Mouse (Mus musculus): ENCODE data around the gene Nup93. TPM values are rescaled to one million over a fixed set of nuclear protein-coding genes. Genes with fewer than 3 reads are reported as not detected.

Gene Nup93
- polyA plus RNA-seq, 1 experiment: 32.8 TPM

DNA sequence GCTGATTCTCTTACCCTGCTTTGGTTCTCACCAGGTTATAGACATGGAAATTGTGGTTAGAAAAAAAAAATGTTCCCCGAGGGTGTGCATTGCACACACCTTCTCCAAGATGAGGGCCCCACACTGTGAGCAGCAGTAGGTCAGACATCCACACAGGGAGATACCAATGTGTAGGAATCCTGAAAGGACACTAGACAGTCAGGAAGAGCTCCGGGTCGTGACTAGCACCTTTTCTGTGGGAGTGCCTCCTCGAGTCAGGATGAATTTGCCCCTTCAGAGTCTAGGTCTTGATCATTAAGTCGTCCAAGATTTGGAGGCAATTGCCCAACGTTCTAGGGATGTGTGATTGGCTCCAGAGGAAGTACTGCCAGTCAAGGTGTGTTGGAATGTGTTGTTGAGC, 28.6 kb upstream of the Nup93 start:
- DNase-seq (ENCODE audit: extremely low spot score in 1 of 2, low spot score in 1 of 2): no peak

DNA sequence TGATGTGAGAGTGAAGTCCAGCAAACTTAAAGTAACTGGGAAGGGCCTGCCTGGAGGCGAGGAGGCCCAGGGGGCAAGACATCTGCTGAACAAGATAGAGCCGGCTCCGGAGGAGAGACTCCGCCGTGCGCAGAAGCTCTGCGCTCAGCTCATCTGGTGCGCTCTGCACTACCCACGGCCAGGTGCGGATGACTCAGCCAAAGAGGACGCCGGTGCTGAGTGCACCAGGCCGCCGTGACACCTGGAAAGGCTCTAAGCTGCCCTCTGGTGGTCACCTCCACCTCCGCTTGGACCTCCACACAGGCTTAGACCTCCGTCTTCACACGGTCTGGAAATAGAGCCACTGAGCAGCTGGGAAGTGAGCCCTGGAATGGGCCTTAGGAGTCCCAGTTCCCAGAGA, 27.8 kb upstream of the Nup93 start:
- peak in 1 of 2 experiments; percentile 62 for DNase-seq (ENCODE audit: extremely low spot score in 1 of 2, low spot score in 1 of 2)

DNA sequence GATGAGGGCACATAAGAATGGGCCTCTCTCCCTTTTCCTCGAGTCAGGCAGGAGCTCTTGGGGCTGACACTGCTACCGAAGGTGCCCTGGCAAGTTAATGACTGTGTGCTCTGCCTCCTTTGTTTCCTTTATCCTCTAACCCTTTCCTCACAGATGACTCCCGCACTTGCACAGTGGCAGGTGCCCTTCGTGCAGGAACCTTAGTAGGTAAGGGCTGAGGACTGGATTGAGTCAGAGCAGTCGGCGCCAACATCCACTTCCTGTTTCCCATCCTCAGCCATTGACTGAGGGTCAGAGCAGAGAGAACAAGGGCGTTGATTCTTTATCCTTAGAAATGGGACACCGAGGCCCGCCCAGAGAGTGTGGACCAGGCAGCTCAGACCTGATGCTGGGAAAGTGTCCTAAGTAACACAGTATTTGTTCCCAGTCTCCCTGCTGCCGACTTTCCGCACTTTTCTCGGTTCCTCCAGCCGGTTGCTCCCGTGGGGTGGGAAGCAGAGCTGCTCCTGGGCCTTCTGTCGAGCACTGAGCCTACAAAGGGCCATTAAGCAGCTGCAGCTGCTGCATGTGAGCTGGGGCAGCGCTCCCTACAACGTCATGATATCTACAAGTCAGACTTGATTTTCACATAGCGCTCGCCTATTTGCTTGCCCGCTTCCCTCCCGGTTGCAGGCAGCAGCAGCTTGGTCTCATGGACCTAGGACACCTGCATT, 26.9 kb upstream of the Nup93 start:
- no peak for DNase-seq (ENCODE audit: extremely low spot score in 1 of 2, low spot score in 1 of 2)

DNA sequence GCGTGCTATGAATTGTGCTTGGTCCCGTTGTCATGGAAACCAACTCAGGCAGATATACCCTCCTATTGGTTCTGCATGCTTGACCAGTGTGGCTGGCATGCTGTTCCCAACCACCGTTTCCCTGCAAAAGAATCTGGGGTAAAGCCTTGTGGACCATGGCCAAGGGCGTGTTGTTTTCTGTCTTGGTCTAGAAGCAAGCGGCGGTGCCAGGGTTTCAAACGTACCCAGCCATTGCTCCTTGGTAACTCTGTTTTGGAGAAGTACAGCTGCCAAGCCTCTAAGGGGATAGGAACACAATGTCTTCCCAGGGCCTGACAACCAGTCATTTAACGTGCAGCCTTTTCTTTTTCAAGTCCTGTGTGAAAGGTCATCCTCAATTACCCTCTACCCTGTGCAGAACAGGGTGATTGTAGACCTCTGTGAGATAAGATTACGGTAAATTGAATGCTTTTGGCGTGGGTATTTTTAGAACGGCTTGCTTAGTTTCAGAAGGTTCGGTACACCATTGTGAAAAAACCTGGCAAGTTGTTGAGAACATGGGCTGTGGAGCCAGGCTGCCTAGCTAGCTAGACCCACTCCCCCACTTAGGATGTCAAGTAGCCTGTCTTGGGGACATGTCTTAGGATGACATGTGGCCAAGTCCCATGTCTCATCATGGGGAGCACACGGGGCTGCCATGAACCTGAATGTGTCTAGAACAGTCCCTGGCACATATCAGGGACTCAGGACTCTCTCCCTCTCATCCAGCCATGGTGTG, 24.9 kb upstream of the Nup93 start:
- DNase-seq (ENCODE audit: extremely low spot score in 1 of 2, low spot score in 1 of 2): peak; percentile 62 to 70

- no peak for DNase-seq (ENCODE audit: extremely low spot score in 1 of 2, low spot score in 1 of 2)
These were observed 23.2 kb upstream of the Nup93 start for GRCm38 (mm10) chr8:94191101-94191691.

DNA sequence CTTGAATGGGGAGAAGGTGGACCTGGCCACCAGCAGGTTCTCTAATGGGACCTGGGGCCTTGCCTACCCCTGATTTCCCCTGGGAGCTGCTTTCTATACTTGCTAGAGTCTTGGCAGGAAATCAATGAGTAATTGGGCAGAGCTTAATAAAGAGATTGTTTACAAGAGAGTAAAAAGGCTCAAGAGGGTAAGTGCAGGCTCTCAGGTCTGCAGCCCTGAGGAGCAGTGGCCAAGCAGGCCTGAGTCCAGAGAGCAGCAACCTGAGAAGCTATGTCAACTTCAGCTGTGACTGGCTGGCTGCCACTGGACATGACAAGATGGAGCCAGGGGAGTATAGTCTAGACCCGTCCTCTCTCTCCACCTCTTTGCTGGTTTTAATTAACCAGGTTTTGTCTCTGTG, 21.4 kb upstream of the Nup93 start:
- DNase-seq (ENCODE audit: extremely low spot score in 1 of 2, low spot score in 1 of 2): no peak

GRCm38 (mm10) chr8:94194591-94195223, 19.7 kb upstream of the Nup93 start:
- DNase-seq (ENCODE audit: extremely low spot score in 1 of 2, low spot score in 1 of 2): peak in 1 of 2 experiments; percentile 52

GRCm38 (mm10) chr8:94199202-94199869, 15.0 kb upstream of the Nup93 start:
- peak in 1 of 2 experiments; percentile 90 for DNase-seq (ENCODE audit: extremely low spot score in 1 of 2, low spot score in 1 of 2)

DNA sequence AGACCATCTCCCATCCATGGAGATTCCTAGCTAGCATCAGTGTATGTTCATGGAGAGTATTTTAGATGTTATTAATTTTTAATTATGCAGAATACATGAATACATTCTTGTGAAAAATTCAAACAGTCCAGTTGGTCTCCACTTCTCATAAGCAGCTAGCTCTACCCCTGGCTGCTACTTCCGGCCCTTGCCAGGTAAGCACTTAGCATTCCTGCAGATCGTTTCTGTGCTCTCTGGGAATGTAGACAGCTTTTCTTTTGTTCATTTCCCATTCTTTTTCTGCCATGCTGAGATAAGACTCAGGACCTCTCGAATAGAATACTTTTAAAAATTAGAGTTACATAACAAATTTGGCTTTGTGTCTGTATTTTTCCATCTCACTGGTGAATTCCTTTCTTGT, 10.3 kb upstream of the Nup93 start:
- DNase-seq (ENCODE audit: extremely low spot score in 1 of 2, low spot score in 1 of 2): no peak

DNA sequence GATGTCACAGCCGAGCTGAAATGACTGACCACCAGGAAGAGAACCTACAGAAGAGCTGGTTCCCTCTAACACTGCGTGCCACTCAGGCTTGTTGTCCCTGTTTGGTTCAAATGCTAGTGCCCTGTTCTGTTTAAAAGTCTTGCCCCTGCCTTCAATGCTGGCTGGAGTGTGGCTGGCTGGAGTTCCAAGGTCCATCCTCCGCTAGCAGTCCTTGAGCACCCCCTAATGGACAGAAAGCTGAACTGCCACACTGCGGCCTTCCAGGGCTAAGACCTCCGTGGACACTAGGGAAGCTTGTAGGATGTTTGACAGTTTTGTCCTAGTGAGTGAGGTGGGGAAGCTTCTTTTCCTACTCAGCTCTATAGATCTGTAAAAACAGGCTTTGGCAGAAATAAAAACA, 8.6 kb upstream of the Nup93 start:
- peak in 1 of 2 experiments; percentile 81 for DNase-seq (ENCODE audit: extremely low spot score in 1 of 2, low spot score in 1 of 2)

GRCm38 (mm10) chr8:94206256-94206655, 8.1 kb upstream of the Nup93 start:
- peak in 1 of 2 experiments; percentile 51 for DNase-seq (ENCODE audit: extremely low spot score in 1 of 2, low spot score in 1 of 2)

DNA sequence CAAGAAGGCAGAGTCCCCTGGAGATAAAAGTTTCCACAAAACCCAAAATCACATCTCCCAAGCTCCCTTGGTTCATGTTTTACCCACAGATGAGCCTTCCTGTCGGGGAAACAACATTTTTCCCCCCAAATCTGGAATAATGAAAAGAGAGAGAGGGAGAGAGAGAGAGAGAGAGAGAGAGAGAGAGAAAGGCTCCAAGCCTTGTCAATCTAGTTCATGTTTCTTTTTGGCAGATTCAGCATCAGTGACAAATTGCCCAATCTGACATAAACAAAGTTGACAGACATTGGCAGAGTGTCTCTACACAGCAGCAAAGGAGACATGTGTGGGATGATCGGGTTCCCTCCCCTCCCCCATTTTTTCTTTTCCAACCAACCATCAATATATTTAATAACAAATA, 6.9 kb upstream of the Nup93 start:
- DNase-seq (ENCODE audit: extremely low spot score in 1 of 2, low spot score in 1 of 2): no peak

- DNase-seq (ENCODE audit: extremely low spot score in 1 of 2, low spot score in 1 of 2): peak; percentile 63 to 83
These were observed 4.7 kb upstream of the Nup93 start for GRCm38 (mm10) chr8:94209639-94210038.

- peak in 1 of 2 experiments; percentile 69 for DNase-seq (ENCODE audit: extremely low spot score in 1 of 2, low spot score in 1 of 2)
These were observed 4.1 kb upstream of the Nup93 start for GRCm38 (mm10) chr8:94210225-94210624.

DNA sequence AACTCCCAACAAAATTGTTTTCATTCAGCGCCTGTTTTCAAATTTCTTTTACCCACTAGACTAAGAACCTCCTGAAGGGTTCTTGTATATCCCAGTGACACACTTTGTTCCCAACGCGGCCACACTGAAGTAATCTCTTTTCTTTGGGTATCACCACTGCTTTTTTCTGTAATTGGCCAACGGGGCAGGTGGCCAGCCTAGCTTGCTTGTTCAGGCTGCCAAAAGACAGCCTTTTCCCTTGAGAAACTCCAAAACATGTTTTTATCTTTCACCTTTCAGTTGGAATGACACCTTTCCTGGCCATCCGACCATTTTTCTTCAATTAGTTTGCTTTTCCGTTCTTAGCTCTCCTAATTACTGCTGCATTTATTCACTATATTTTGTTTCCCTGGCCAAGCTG, 545 bp upstream of the Nup93 start:
- no peak for DNase-seq (ENCODE audit: extremely low spot score in 1 of 2, low spot score in 1 of 2)

DNA sequence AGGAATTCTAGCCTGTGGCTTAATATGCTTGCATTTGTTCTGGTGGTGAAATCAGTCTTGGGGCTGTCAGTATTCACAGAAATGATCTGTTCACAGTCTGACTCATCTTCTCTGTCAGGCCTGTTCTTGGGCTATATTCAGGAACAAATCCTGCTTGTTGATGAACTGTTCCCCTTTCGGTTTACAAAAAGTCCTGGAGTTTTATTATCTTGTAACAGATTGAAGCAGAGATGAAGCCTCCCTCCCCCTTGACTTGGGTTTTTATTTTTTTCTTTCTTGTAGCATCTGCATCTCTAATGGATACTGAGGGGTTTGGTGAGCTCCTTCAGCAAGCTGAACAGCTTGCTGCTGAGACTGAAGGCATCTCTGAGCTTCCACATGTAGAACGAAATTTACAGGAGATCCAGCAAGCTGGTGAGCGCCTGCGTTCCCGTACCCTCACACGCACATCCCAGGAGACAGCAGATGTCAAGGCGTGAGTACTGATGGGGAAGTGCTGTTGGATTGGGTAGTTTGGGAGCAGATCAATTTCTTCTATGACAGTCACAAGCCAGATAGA, 13.1 kb downstream of the Nup93 start:
- DNase-seq (ENCODE audit: extremely low spot score in 1 of 2, low spot score in 1 of 2): peak in 1 of 2 experiments; percentile 52

GRCm38 (mm10) chr8:94240240-94240751, 25.9 kb downstream of the Nup93 start:
- DNase-seq (ENCODE audit: extremely low spot score in 1 of 2, low spot score in 1 of 2): no peak

- no peak for DNase-seq (ENCODE audit: extremely low spot score in 1 of 2, low spot score in 1 of 2)
These were observed 35.6 kb downstream of the Nup93 start for GRCm38 (mm10) chr8:94249836-94250435.

GRCm38 (mm10) chr8:94258881-94259280, 44.5 kb downstream of the Nup93 start:
- no peak for DNase-seq (ENCODE audit: extremely low spot score in 1 of 2, low spot score in 1 of 2)

All from frontal cortex, adult 2 months (tissue).